Mouse (Mus musculus) adrenal gland, postnatal 4 days (tissue): ENCODE measurements around the gene Bcas3. TPM values are rescaled to one million over a fixed set of nuclear protein-coding genes. Genes with fewer than 3 reads are reported as not detected.

ENCODE experiments used
- DNase-seq, 2 experiments: peaks; one replicate each; pipeline ENCODE4 v3.0.0; 2021 to 2022; ENCODE audit warnings: low spot score in 2 of 2, mixed read lengths in 2 of 2
- total RNA-seq, 2 experiments: library from RNA; stranded (reverse); gene quantifications; 2 replicates each; pipeline ENCODE4 v1.2.3; 2021

Gene Bcas3
- total RNA-seq, 2 experiments from 2014 or later = 43.8 to 43.9 TPM

- no peak for DNase-seq
These were observed 260.1 kb downstream of the Bcas3 start for GRCm38 (mm10) chr11:85613035-85613434.

DNA sequence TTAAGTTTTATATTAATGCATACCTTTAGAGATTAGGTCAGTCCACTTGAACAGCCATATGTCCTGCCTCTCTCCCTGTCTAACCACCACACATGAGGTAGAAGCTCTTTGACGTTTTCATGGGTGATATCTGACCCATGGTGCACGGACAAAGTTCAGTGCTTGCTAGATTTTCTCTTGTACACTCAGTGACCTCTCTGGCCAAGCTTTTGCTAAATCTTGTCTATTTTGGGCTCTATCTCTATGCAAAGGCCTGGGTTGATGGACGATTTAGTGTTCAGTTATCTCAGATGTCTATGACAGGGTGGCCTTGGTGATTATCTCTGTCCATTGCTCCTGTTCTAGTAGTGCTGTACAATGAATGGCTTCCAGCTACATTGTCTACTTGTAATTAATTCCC, 260.6 kb downstream of the Bcas3 start:
- no peak for DNase-seq

- no peak for DNase-seq
These were observed 261.5 kb downstream of the Bcas3 start for GRCm38 (mm10) chr11:85614431-85614830.

- no peak for DNase-seq
These were observed 262.5 kb downstream of the Bcas3 start for GRCm38 (mm10) chr11:85615421-85615820.

DNA sequence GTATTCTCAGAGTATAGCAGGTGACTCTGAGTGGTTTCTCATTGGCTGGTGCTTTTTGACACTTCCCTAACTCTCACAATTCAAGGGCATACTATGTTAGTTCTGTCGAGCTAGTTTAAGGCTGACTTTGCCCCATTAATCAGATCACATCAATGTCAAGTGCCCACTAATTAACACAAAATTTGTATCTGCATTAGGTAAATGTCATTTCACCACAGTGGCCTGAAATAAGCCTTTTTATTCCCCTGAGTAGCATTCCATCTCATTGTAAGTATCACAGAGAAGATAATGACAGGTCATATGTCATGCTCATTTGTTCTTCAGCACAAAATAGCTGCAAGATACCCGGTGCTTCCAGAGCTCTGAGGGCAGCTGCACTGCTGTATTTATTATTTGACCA, 268.5 kb downstream of the Bcas3 start:
- DNase-seq = no peak

DNA sequence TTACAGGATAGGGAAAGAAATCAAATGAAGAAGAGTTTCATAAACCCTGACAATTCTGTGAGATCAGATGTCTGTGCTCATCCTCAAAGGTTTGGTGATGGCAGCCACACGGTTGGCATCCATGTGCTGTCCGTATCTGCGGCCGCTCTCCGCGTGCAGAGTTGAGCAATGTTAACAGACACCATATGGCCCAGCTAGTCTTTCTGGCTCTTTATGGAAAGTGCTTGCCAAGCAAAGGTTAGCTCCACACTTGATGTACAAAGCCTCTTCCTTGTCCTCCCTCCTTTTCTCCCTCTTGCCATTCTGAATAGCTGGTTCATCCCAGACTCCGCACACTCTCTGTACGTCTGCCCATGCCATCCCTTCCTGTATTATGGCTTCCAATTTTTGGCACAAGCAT, 269.0 kb downstream of the Bcas3 start:
- no peak for DNase-seq

DNA sequence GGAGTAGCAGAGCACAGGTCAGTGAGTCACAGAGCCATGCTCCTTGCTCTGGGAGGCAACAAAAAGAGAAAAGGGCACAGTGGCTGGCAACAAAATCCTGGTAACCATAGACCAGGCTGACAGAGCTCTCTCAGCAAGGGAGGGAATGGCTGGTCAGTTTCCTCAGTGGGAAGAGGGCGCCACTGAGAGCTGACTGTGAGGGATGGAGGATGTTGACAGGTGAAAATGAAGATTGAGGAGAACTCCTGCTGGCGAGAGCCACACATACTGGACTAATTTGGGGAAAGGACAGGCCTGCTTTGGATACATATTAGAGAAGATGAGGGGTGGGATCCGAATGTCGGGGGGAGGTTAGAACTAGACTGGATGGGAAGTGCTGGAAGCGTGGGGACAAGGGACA, 272.2 kb downstream of the Bcas3 start:
- no peak for DNase-seq

DNA sequence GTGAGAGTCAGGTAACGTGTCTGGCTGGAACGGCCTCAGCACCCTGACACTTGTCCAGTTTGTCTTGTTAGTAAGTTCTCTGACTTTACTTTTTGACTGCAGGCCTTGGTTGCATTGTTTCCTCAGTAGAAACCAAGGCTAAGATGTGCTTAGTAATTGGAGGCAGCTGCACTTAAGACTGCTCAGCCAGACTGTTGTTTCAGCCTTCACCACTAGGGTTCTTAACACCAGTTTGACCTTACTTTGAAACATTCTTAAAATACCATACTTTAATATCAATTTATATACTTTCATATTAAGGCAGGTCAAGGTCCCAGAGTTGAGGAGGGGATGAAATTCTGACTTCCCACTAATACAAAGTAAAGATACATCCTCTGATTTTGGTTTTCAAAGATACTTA, 273.9 kb downstream of the Bcas3 start:
- no peak for DNase-seq

- no peak for DNase-seq
These were observed 274.4 kb downstream of the Bcas3 start for GRCm38 (mm10) chr11:85627405-85627804.

DNA sequence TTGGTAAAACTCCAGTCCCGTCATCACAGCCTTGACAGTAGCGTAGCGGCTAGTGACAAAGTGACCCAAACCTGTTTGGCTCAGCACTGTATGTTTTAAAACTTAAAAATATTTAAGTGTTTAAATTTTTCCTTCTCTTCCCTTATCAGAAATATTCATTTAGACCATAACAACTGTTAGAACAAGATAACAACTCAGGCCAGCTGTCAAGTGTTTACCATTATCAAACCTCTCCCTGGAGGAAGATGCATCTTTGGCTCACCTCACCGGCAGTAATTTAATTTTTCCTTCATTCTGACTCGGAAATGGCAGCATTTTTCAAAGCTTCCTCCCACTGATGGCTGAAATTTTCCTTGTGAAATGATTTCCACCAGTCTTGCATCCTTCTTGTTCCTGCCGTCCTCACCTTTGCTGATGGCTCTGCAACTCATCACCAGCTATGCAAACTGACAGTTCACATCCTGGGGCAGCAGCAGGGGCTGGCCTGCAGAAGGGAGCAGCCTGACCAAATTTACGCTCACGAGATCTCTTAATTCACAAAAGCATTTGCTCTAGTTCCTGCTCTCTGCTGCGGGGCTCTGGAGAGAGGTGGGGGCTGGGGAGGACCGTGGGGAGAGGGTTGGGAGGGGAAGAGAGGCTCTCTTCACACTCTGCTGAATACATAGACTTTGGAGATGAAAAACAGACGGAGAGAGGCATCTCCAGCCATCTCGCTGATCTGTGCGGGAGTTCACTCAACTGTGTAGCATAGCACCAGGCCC, 275.5 kb downstream of the Bcas3 start:
- DNase-seq = no peak

- no peak for DNase-seq
These were observed 279.6 kb downstream of the Bcas3 start for GRCm38 (mm10) chr11:85632568-85632981.

DNA sequence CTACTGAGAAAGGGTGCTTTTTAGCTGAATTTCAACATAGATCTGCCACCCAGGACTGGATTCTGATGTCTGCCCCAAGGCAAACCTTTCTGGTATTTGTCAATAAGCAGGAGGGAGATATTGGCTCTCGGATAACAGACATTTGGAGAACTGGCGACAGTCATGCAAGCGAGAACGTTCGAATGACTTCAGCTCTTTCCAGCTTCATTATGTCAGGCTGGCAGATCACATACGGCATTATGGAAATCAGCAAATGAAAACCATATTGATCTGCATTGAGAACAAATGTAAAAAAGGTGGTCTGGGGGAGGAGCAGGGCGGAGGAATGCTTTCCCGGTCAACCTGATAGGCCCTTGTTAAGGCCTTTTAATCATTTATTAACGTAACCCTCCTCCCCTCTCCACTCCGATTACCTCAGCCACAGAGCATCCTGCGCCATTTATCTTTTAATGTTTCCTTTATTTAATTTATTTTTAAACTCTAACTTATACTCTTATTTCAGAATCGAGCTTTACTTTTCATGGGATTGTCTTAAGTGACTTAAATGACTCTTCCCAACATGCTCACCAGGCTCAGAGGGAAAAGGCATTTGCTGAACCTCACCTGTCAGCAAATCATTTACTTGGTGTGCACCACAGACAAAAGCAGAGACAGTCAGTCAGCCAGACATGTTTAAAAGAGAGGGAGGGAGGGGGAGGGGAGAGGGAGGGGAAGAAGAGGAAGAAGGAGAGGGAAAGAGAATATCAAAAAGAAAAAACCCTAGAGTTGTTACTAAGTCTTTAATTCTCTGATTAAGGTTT, 285.9 kb downstream of the Bcas3 start:
- DNase-seq = no peak

DNA sequence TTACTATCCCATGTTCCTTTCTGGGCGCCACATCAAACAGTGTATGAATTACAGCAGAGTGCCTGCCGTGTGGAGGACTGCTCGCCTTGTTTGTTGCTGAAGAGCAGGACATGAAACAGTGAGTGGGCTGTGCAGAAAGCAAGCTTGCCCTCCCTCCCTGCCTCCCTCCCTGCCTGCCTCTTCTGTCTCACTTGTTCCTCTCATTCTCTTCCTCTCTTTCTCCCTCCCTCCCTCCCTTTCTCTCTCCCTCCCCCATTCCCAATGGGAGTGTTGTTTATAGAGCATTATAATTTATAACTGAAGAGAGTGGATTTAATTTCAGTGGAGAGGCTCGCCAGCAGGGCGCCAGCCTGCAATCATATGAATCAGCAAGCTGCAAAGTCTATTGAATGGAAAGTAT, 287.7 kb downstream of the Bcas3 start:
- no peak for DNase-seq

DNA sequence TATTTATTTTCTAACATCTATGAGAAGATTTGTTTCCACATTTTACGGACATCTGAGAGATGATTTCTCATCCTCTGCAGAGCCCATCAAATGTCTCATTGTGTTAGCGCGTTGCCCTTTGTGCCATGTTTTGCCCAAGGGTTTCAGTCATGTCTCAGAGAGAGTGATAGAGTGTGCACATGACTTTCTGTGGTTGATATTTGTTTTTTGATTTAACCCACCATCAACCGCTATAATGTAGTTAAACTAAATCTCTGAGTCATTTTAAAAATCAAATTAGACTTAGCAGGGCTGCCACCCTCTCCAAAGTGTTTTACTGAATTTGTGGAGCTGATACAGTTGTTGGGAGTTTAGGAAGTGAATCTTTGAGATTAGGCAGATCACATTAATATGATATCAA, 288.5 kb downstream of the Bcas3 start:
- no peak for DNase-seq

GRCm38 (mm10) chr11:85642591-85642990, 289.6 kb downstream of the Bcas3 start:
- DNase-seq = no peak

DNA sequence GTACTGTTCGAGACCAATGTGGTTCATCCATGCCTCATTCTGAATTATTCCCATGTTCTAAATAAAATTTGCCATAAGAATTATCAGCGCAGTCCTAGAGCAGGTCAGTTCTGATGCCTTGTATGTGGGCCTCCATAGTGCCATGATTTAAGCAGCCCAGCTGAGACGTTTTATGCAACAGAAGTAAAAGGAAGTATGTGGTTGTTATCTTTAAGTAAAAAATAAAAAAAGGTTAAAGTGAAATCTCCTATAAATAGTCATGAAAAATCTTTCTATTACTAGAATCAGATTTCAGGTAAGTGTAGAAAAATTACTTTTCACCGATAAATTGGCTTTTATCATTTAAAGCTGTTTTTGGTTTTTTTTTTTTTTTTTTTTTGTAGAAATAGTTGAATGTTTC, 290.1 kb downstream of the Bcas3 start:
- no peak for DNase-seq

DNA sequence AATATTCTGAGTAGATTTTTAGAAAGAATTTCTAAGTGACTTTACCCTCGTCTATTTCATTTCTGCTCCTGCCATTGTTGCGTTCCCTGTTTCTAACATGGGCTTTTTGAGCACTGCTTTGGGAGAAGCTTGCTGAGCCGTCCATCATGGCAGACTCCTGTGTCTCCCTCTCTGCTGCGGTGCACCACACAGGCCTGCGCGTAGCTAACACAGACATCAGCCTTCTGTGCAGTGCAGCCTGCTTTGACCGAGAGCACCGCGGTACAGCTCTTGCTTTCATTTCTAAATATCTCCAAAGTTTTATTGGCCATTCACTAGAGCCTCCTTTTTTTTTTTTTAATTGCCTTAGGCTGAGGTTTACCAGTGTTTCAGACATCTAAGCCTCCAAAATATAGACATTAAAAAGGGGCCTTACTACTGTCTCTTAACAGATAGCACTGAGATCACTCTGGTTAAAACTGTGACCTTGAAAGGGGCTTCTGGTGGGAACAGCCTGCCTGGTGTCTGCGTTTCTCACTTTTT, 290.6 kb downstream of the Bcas3 start:
- no peak for DNase-seq

- no peak for DNase-seq
These were observed 291.2 kb downstream of the Bcas3 start for GRCm38 (mm10) chr11:85644027-85644747.

DNA sequence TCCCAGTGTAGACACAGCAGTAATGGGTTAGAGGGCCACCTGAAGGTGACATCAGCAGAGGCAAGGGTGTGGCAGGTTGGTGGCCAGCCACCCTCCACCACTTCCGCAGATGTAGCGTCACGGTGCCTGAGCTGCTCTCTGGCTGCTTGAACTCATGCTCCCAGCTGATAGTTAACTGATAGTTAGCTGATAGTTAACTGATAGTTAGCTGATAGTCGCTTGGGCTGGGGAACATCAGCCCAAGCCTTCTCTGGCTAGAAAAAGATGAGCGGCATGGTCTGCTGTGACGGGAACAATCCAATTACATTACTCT, 291.7 kb downstream of the Bcas3 start:
- DNase-seq = no peak

- DNase-seq = no peak
These were observed 292.3 kb downstream of the Bcas3 start for GRCm38 (mm10) chr11:85645152-85645835.

GRCm38 (mm10) chr11:85648893-85649292, 295.9 kb downstream of the Bcas3 start:
- DNase-seq = no peak
